Mouse (Mus musculus) intestine, postnatal 0 days (tissue): ENCODE results near the gene Arl5b. TPM values are rescaled to one million over a fixed set of nuclear protein-coding genes. Genes with fewer than 3 reads are reported as not detected.

Experiments used
- ATAC-seq: fragments of 200-750 bp; cut with Nextera tagmentation; 2 replicates; pipeline ENCODE4 v1.8.0; 2017; ENCODE audit warnings: mild to moderate bottlenecking, moderate TSS enrichment, moderate library complexity
- H3K27ac ChIP-seq: fragments of 300-500 bp; sonication (generic); 2 replicates; pipeline ENCODE4 v1.5.1; 2014; ENCODE audit warnings: mild to moderate bottlenecking, low read depth, low read length, moderate library complexity
- H3K27me3 ChIP-seq: fragments of 300-500 bp; sonication (generic); replicated peaks from 2 replicates; pipeline ENCODE4 v1.6.1; 2014; ENCODE audit warnings: low read length, mixed read lengths; ENCODE audit not compliant: control insufficient read depth, insufficient read depth
- H3K36me3 ChIP-seq: fragments of 300-500 bp; sonication (generic); 2 replicates; pipeline ENCODE4 v1.6.1; 2014; ENCODE audit warnings: mild to moderate bottlenecking, moderate library complexity; ENCODE audit not compliant: control insufficient read depth, insufficient read depth
- H3K4me1 ChIP-seq: fragments of 300-500 bp; sonication (generic); replicated peaks from 2 replicates; pipeline ENCODE4 v1.6.1; 2014; ENCODE audit warnings: antibody characterized with exemption, low read length, mixed read lengths; ENCODE audit not compliant: control insufficient read depth, insufficient read depth
- H3K4me2 ChIP-seq: fragments of 300-500 bp; sonication (generic); replicated peaks from 2 replicates; pipeline ENCODE4 v1.6.1; 2014; ENCODE audit warnings: low read depth, mild to moderate bottlenecking, moderate library complexity
- H3K4me3 ChIP-seq: fragments of 300-500 bp; sonication (generic); 2 replicates; pipeline ENCODE4 v1.5.1; 2014; ENCODE audit warnings: low read depth, low read length
- H3K9ac ChIP-seq: fragments of 300-500 bp; sonication (generic); 2 replicates; pipeline ENCODE4 v1.6.1; 2014; ENCODE audit warnings: mild to moderate bottlenecking, low read depth, low read length
- H3K9me3 ChIP-seq: fragments of 300-500 bp; sonication (generic); 2 replicates; pipeline ENCODE4 v1.6.1; 2016; ENCODE audit warnings: mixed run types; ENCODE audit not compliant: control insufficient read depth
- CTCF ChIP-seq: sonication (generic); IDR thresholded peaks from 2 replicates; pipeline ENCODE4 v1.5.1; 2016; ENCODE audit warnings: low read depth, mild to moderate bottlenecking, control low read depth, antibody characterized with exemption, moderate library complexity
- WGBS: fragments of 180-500 bp; shearing (Covaris S2); extraction: QIAGEN DNeasy Blood & Tissue Kit; methylation state at CpG from one replicate; pipeline ENCODE4 v1.1.7; 2014; 5-methylcytosine and 5-hydroxymethylcytosine counted together
- polyA plus RNA-seq: library from polyadenylated mRNA; unstranded; fragments of >200 nt; fragmentation: Nextera tagmentation; extraction: Ambion mirVana; gene quantifications from 2 replicates; pipeline ENCODE4 v1.2.1, GENCODE M21; 2015

Gene Arl5b
- polyA plus RNA-seq, 1 experiment from 2014 or later, result 13.4 TPM

DNA sequence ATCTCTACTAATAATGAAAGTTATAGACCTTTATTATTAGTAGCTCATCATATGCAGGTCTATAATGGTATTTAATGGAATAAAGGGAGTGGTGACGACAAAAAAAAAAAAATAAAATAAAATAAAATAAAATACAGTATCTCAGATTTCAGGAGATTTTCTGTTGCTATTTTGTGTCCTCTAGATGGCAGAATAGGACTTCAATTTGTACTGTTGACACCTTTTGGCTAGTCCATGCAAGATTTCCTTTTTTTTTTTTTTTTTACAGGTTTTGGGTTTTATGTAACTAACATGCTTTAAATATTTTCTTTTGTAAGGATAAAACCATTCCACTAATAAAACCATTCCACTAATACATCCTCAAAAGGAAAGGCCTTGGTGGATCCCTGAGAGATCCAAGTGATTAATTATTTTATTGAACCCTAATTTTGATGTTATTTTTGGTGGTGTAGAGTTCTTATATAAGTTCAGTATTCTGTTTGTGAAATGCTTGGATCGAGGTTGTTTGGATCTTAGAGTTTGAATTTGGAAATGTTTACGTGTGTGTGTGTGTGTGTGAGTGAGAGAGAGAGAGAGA is 47.4 kb downstream of the Arl5b start:
- no peaks in the 10 kb centered on the region for H3K36me3 ChIP-seq
- no peaks in the 10 kb centered on the region for H3K9me3 ChIP-seq
- no peaks in the 10 kb centered on the region for H3K4me1 ChIP-seq
- TF ChIP-seq CTCF, result peak; percentile 59
- no peak overlapping the region for H3K9ac ChIP-seq
- H3K4me3 ChIP-seq, result no peak overlapping the region
- no peak overlapping the region for H3K27ac ChIP-seq
- H3K4me2 ChIP-seq, result no peak overlapping the region
- ATAC-seq, result no peak
- no peaks in the 10 kb centered on the region for H3K27me3 ChIP-seq
- 52% methylated on average over 3 of the region's 3 CpGs for WGBS

DNA sequence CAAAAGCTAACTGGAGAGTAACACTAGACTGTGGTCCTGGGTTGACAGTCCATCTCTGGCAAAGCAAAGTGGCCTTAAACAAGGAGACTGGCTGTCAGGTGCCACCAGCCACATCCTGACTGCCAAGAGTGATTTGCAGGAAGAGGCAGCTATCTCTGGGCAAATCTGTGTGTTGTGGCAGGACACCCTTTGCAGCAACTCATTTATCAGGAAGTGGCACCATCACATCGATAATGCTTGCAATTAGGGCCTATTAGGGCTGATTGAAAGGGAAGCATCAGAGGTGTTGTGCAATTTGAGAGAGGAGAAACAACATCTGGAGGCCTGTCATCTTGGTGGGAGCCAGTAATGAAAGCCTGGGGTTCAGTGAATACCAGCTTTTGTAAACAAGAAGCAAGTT is 55.2 kb downstream of the Arl5b start:
- Histone ChIP-seq H3K36me3 (no peaks in the 10 kb centered on the region), H3K27me3 (no peaks in the 10 kb centered on the region), H3K4me2 (no peak overlapping the region), H3K9me3 (no peaks in the 10 kb centered on the region), H3K9ac (no peak overlapping the region), H3K4me3 (no peak overlapping the region), H3K27ac (no peak overlapping the region), H3K4me1 (no peaks in the 10 kb centered on the region)
- ATAC-seq, result no peak
- no peak for TF ChIP-seq CTCF
- WGBS, result 69% methylated on average over 1 of the region's 1 CpGs

DNA sequence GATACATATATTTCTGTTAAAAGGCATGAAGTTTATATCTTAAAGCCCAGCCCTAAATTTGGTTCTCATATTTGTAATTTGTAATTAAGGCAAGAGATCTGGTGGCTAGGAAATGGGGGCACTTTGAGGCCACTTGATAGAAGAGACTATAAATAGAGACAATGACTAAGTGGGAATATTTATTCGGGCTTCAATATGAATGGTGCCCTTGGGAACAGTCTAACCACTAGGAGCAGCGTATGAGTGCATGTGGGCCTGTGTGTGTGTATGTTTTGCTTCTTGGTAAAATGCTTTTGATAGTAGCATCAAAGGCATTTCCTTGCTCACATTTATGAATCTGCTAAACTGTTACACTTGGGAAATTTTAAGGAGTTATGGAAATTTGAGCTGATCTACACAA is 62.1 kb downstream of the Arl5b start:
- no peak overlapping the region for H3K27ac ChIP-seq
- no peaks in the 10 kb centered on the region for H3K27me3 ChIP-seq
- WGBS, result 66% methylated on average over 2 of the region's 2 CpGs

DNA sequence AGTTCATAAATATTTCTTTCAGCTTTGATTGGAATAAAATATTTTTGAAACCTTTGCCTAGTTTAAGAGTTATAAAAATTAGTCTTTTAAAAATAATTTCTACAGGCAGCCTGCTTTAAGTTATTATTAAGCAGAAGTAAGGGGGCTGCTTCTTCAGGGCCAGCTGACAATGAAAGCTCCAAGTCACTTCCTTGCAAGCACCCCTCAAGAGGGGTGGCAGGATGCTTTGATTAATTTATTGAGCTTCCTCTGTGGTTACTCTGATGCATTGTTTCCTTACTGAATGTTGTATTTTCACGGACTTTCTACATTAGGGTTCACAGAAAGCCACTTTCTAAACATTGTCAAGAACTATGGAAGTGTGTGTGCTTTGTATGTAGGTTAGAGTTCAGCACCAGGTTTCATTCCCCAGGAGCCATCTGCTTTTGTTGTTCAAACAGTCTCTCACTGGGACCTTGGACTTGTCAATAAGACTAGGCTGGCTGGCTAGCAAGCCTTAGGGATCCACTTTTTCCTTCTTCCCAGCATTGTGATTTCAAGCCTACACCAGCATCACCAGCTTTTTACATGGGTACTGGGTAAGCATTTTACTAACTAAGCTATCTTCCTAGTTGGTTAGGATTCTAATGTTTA is 62.7 kb downstream of the Arl5b start:
- ATAC-seq, result peak; percentile 60
- Histone ChIP-seq H3K4me1 (no peaks in the 10 kb centered on the region), H3K9ac (no peak overlapping the region), H3K4me2 (no peak overlapping the region), H3K36me3 (no peaks in the 10 kb centered on the region), H3K9me3 (no peaks in the 10 kb centered on the region), H3K4me3 (no peak overlapping the region), H3K27ac (no peak overlapping the region), H3K27me3 (no peaks in the 10 kb centered on the region)
- TF ChIP-seq CTCF, result no peak
- 32% methylated on average over 1 of the region's 1 CpGs for WGBS

More for the DNA sequence above, 62.1 kb downstream of the Arl5b start:
- no peak overlapping the region for H3K4me2 ChIP-seq
- no peak for ATAC-seq
- TF ChIP-seq CTCF, result peak; percentile 21
- no peaks in the 10 kb centered on the region for H3K4me1 ChIP-seq
- H3K9me3 ChIP-seq, result no peaks in the 10 kb centered on the region
- no peaks in the 10 kb centered on the region for H3K36me3 ChIP-seq
- no peak overlapping the region for H3K9ac ChIP-seq
- H3K4me3 ChIP-seq, result no peak overlapping the region

DNA sequence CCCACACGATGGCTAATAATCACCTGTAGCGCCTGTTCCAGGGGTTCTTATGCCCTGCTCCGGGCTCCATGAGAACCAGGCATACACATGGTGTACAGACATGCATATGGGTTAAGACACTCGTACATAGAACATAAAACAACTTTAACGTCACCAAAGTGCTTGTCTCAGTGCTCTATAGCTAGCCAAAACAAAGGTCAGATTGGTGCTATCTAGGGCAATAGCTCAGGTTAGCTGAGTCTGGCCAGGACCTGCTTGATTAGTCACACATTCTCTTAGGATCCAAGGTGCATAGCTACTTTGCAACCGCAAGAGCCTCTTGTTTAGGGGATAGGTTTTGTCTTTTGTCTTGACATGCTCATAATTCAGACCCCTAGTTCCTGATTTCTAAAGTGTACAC is 63.5 kb downstream of the Arl5b start:
- H3K9ac ChIP-seq, result no peak overlapping the region
- WGBS, result 76% methylated on average over 6 of the region's 6 CpGs
- peak; percentile 53 for ATAC-seq
- no peak overlapping the region for H3K4me2 ChIP-seq
- no peak for TF ChIP-seq CTCF
- no peak overlapping the region for H3K27ac ChIP-seq
- no peaks in the 10 kb centered on the region for H3K27me3 ChIP-seq
- no peak overlapping the region for H3K4me3 ChIP-seq
- no peaks in the 10 kb centered on the region for H3K36me3 ChIP-seq
- H3K4me1 ChIP-seq, result no peaks in the 10 kb centered on the region
- H3K9me3 ChIP-seq, result no peaks in the 10 kb centered on the region

DNA sequence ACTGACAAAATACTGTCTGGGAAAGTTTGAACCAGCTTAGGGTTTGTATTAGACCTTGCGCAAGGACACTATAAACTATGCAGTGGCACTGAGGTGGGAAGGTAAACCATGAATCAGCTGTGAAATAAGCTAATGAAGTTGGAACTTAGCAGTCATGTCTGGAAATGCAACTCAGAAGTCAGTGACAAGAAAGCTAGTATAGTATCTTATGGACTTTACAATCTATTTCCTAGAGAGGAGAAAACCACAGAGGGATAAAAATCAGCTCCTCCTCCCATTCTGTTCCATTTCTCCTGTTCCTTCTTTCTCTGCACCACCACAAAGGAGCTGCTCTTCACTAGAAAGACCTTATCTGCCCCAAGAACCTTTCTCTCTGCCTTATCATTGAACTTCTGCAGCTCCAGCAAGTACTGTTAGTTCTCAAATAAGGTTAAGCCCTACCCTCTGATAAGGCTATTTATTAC is 72.1 kb downstream of the Arl5b start:
- H3K4me3 ChIP-seq, result no peak overlapping the region
- H3K36me3 ChIP-seq, result no peaks in the 10 kb centered on the region
- H3K4me2 ChIP-seq, result no peak overlapping the region
- peak; percentile 72 for ATAC-seq
- H3K27me3 ChIP-seq, result no peaks in the 10 kb centered on the region
- no peak overlapping the region for H3K27ac ChIP-seq
- no peak overlapping the region for H3K9ac ChIP-seq
- no peak for TF ChIP-seq CTCF
- H3K9me3 ChIP-seq, result no peaks in the 10 kb centered on the region
- WGBS, result 38% methylated on average over 1 of the region's 1 CpGs
- H3K4me1 ChIP-seq, result 0 out of 2 replicates have a peak, but pooled peaks cover 3% of the 10 kb centered on the region

Other genes starting within 250 kb of the Arl5b start
- gene Nsun6, start 5.7 kb downstream of the Arl5b start, polyA plus RNA-seq, result 6.5 and 7.5 TPM in 2 replicates